In the genomic region with DNA sequence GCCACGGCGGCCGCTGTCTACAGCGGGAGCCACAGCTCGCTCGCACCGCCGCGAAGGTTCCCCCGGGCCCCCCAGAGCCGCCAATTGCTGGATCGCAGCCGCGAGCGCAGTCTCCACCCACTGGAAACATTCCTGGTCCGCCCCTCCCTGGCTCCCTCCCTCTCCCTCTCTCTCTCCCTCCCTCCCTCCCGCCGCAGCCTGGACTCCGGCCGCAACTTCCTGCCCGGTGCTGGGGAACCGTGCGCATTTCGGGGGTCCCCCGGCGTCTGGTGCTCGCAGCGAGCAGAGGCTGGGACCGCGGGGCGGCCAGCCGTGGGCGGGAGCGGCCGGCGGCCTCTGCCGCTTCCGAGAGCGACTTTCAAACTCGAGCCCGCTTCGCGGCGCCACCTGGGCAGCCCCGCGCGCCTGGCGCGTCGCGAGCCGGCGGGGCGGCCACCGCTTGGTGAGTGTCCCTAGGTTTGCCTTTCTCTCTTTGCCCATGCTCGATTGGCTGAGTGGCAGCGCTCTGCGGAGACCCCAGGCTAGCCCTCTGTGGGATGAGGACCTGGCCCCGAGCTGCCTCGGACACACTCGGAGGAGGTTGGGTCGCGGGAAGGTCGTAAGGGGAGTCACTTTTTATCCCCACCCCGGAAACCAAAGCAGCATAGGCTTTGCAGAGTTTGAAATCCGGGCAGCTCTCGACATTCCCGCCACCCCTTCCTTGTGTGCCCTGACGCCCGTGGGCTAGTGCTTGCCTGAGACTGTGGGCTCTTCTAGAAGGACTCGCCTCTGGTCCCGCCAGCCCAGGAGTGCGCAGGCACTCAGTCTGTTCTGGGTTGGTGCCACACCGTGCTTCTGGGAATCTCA, we compare ENCODE assay signal across 8 mouse cellular contexts. TPM values are rescaled to one million over a fixed set of nuclear protein-coding genes. Genes with fewer than 3 reads are reported as not detected.
DNase-seq lines count a peak whose midpoint lies in the region; ATAC-seq and TF ChIP-seq lines count a peak whose summit lies in the region.

No protein-coding gene starts in this region.

- ATAC-seq in G1E (ENCODE audit: extremely low read depth, insufficient number of reproducible peaks, low FRiP score, poor library complexity, severe bottlenecking), result no peak
- peak; percentile 62 for ATAC-seq in cerebellum, adult (ENCODE audit: insufficient number of reproducible peaks, low FRiP score, low TSS enrichment)
- ATAC-seq in forebrain, postnatal 0 days, result peak; percentile 64
- ATAC-seq in hindbrain, embryonic 12.5 days (ENCODE audit: low FRiP score), result peak; percentile 57; the same call in 1 of the 2 replicates
- ATAC-seq in erythroid progenitor cell, adult 5-6 weeks (replicated peaks; ENCODE audit: low FRiP score, poor library complexity, severe bottlenecking), result no peak

- under 1% methylated on average over 72 of the region's 74 CpGs for WGBS in forebrain, postnatal 0 days
- under 1% methylated on average over 65 of the region's 74 CpGs for WGBS in hindbrain, embryonic 12.5 days
- WGBS in small intestine, adult 2 months, result under 1% methylated on average over 74 of the region's 74 CpGs

- peak overlapping the region; percentile 71 for H3K4me3 ChIP-seq in G1E (ENCODE audit: low read depth, low read length)
- H3K4me3 ChIP-seq in forebrain, postnatal 0 days (ENCODE audit: low read depth, low read length), result peak overlapping the region; percentile 55
- H3K4me3 ChIP-seq in hindbrain, embryonic 12.5 days, result peak overlapping the region; percentile 58
- peak overlapping the region; percentile 80 for H3K4me3 ChIP-seq in small intestine, adult 2 months (ENCODE audit: low read depth, low read length)

- H3K27ac ChIP-seq in forebrain, postnatal 0 days (ENCODE audit: low read depth, low read length), result no peak overlapping the region
- H3K27ac ChIP-seq in hindbrain, embryonic 12.5 days, result no peak overlapping the region
- peak overlapping the region; percentile 82 for H3K27ac ChIP-seq in small intestine, adult 2 months (ENCODE audit: insufficient read depth, low read depth, low read length)

- peaks cover 92% of the 10 kb centered on the region for H3K27me3 ChIP-seq in G1E (ENCODE audit: insufficient read depth, low read length)
- H3K27me3 ChIP-seq in forebrain, postnatal 0 days (ENCODE audit: insufficient read depth, low read length), result peaks cover 44% of the 10 kb centered on the region
- H3K27me3 ChIP-seq in hindbrain, embryonic 12.5 days, result peaks cover 76% of the 10 kb centered on the region
- H3K27me3 ChIP-seq in small intestine, adult 2 months (ENCODE audit: control insufficient read depth, insufficient read depth, low read length), result no peaks in the 10 kb centered on the region

- peak overlapping the region; percentile 46 for H3K9ac ChIP-seq in forebrain, postnatal 0 days
- peak overlapping the region; percentile 58 for H3K9ac ChIP-seq in hindbrain, embryonic 12.5 days

- intact Hi-C loops in left cerebral cortex, postnatal 4 days (cut with DNase I), result no loop called here

- peaks cover 73% of the 10 kb centered on the region for H3K4me1 ChIP-seq in G1E (ENCODE audit: insufficient read depth, low read depth, low read length)
- peaks cover 4% of the 10 kb centered on the region for H3K4me1 ChIP-seq in forebrain, postnatal 0 days (ENCODE audit: insufficient read depth)
- H3K4me1 ChIP-seq in hindbrain, embryonic 12.5 days, result peaks cover 18% of the 10 kb centered on the region
- peaks cover 20% of the 10 kb centered on the region for H3K4me1 ChIP-seq in small intestine, adult 2 months (ENCODE audit: control insufficient read depth, insufficient read depth, insufficient read length, low read length)

- H3K36me3 ChIP-seq in G1E (replicated peaks), result peaks cover 2% of the 10 kb centered on the region
- no peaks in the 10 kb centered on the region for H3K36me3 ChIP-seq in forebrain, postnatal 0 days (ENCODE audit: insufficient read depth)
- no peaks in the 10 kb centered on the region for H3K36me3 ChIP-seq in hindbrain, embryonic 12.5 days
- H3K36me3 ChIP-seq in small intestine, adult 2 months (ENCODE audit: control insufficient read depth, insufficient read depth, low read length), result no peaks in the 10 kb centered on the region

- no peak for TF ChIP-seq CTCF in G1E (IDR thresholded peaks at IDR 0.05; ENCODE audit: low read depth, low read length)
- TF ChIP-seq CTCF in forebrain, postnatal 0 days (IDR thresholded peaks at IDR 0.05; ENCODE audit: low read depth), result no peak
- no peak for TF ChIP-seq CTCF in small intestine, adult 2 months (IDR thresholded peaks at IDR 0.05; ENCODE audit: extremely low read depth, insufficient read length, insufficient replicate concordance, low read depth, low read length)

- DNase-seq in G1E (ENCODE audit: low spot score), result peak; percentile 52
- DNase-seq in forebrain, postnatal 0 days, result peak; percentile 46
- peak; percentile 62 for DNase-seq in left cerebral cortex, postnatal 4 days
- peak; percentile 76 for DNase-seq in mesoderm, embryonic 11.5 days (ENCODE audit: low read depth, low spot score)

- peaks cover 5% of the 10 kb centered on the region; the same call in 1 of the 2 replicates for H3K9me3 ChIP-seq in G1E (replicated peaks)
- H3K9me3 ChIP-seq in forebrain, postnatal 0 days (ENCODE audit: low read length), result no peaks in the 10 kb centered on the region
- no peaks in the 10 kb centered on the region for H3K9me3 ChIP-seq in hindbrain, embryonic 12.5 days (replicated peaks)

- no peak; the same call in 1 of the 2 replicates for TF ChIP-seq POLR2A in small intestine, adult 2 months (IDR thresholded peaks at IDR 0.05; ENCODE audit: low read depth, low read length)

- peak overlapping the region; percentile 98 for H3K4me2 ChIP-seq in forebrain, postnatal 0 days (ENCODE audit: low read depth)
- peak overlapping the region; percentile 86 for H3K4me2 ChIP-seq in hindbrain, embryonic 12.5 days (replicated peaks)

RNA-seq across cellular contexts. Expression of a gene that starts 2.9 kb away (rescaled TPM):
- 12.4 and 12.6 TPM in 2 replicates for total RNA-seq in G1E (2014; fragmentation: Nextera tagmentation)
- 16.7 and 17.8 TPM in 2 replicates for total RNA-seq in G1E (2017)
- polyA plus RNA-seq in G1E (2012), result 10.1 and 12.5 TPM in 2 replicates
- 4.1 and 6.2 TPM in 2 replicates for total RNA-seq in forebrain, postnatal 0 days (2014; rRNA removed)
- 0.53 and 1.1 TPM in 2 replicates for polyA plus RNA-seq in forebrain, postnatal 0 days (2015; fragmentation: Nextera tagmentation; extraction: Ambion mirVana)
- polyA plus RNA-seq in hindbrain, embryonic 12.5 days (2016; fragmentation: Nextera tagmentation; extraction: Ambion mirVana), result 3.0 and 3.6 TPM in 2 replicates
- total RNA-seq in left cerebral cortex, postnatal 4 days (2021), result 1 to 10 TPM; 3.0 to 3.3 TPM
- 12.3 and 16.9 TPM in 2 replicates for polyA plus RNA-seq in small intestine, adult 2 months (2012; rRNA removed)
- 1.8 and 4.6 TPM in 2 replicates for total RNA-seq in erythroid progenitor cell, adult 5-6 weeks (2015; ENCODE audit: low replicate concordance)
- total RNA-seq in erythroid progenitor cell, adult 5-6 weeks (2017; ENCODE audit: low replicate concordance), result 2.4 and 3.4 TPM in 2 replicates

Comparison
In these comparisons a context has a peak if more than half of its experiments do, and no peak if none do; other contexts are left out.
1. ATAC-seq: peak in cerebellum, adult (single experiment), forebrain, postnatal 0 days (single experiment) and hindbrain, embryonic 12.5 days (single experiment); none in G1E (single experiment) and erythroid progenitor cell, adult 5-6 weeks (single experiment).
2. Peak in every context shown above with its lines, with median percentiles within 50 percentile points of each other: DNase-seq and H3K4me3 ChIP-seq.